Mouse (Mus musculus) lung, adult 2 months (tissue): ENCODE results near the gene Macrod2. TPM values are rescaled to one million over a fixed set of nuclear protein-coding genes. Genes with fewer than 3 reads are reported as not detected.

Experiments used
- DNase-seq: peaks from one replicate; pipeline ENCODE4 v3.0.0; 2022
- H3K4me1 ChIP-seq: fragments of 200-500 bp; 2 replicates; pipeline ENCODE4 v1.6.1; 2011; ENCODE audit warnings: low read length; ENCODE audit not compliant: control insufficient read depth, insufficient read depth
- H3K4me3 ChIP-seq: fragments of 200-500 bp; replicated peaks from 2 replicates; pipeline ENCODE3; 2011; ENCODE audit warnings: low read depth, mild to moderate bottlenecking, control low read depth, low read length; ENCODE audit errors: extremely low read depth
- CTCF ChIP-seq: fragments of 200-500 bp; IDR thresholded peaks from 2 replicates; pipeline ENCODE4 v1.5.1; 2011; ENCODE audit warnings: mild to moderate bottlenecking, low read length, control low read depth; ENCODE audit not compliant: insufficient read depth
- POLR2A ChIP-seq: fragments of 200-500 bp; IDR thresholded peaks from 2 replicates; pipeline ENCODE4 v1.6.1; 2011; ENCODE audit warnings: low read depth, mild to moderate bottlenecking, control low read depth, low read length, borderline replicate concordance; ENCODE audit errors: extremely low read depth
- WGBS: fragments of 180-500 bp; shearing (Covaris S2); methylation state at CpG from one replicate; pipeline ENCODE4 v1.1.7; 2018; 5-methylcytosine and 5-hydroxymethylcytosine counted together
- polyA plus RNA-seq: library from polyadenylated mRNA; depleted of rRNA; stranded (reverse); fragments of >200 nt; gene quantifications from 2 replicates; pipeline ENCODE4 v1.2.3, GENCODE M21; 2012

Macrod2 gene
- polyA plus RNA-seq, 1 experiment = 2.6 TPM

DNA sequence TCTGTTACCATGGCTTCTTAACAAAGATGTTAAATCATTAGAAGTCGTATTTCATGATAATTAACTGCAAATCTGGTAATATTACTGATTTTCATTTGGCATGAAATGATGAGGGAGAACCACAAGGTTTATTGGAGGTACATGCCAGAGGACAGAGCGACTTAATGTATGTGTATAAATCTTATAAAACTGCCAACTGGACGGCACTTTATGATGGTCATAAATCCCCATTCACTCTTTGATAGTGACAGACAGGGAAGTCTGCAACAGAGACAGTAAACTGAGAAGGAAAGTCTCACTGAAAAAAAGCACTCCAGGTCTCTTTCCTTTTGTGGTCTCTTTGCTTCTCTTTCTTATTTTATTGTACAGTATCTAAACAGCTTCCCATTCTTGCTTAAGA, 1176.3 kb downstream of the Macrod2 start:
- 56% methylated on average over 3 of the region's 3 CpGs for WGBS
- no peak for DNase-seq
- no peak overlapping the region for H3K4me3 ChIP-seq
- H3K4me1 ChIP-seq = no peaks in the 10 kb centered on the region
- TF ChIP-seq CTCF (no peak), POLR2A (no peak)

DNA sequence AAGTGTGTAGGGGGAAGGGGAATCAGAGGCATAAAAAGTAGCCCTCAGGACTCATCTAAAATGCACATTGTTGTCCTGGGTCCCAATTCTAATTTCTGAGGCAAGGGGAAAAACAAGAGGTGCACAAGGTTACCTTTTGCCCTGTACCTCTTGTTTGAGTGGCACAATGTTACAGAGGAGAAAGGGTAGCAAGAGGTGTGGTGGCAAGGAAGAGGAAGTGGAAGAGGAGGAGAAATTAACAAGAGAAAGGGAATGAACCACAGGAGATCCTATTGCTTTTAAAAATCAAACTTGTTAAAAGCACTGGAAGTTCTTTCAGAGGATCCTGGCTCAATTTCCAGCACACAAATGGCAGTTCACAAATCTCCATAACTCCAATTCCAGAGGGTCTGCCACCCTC, 1183.1 kb downstream of the Macrod2 start:
- Histone ChIP-seq H3K4me3 (no peak overlapping the region), H3K4me1 (no peaks in the 10 kb centered on the region)
- DNase-seq = no peak
- TF ChIP-seq POLR2A = no peak
- TF ChIP-seq CTCF = no peak

DNA sequence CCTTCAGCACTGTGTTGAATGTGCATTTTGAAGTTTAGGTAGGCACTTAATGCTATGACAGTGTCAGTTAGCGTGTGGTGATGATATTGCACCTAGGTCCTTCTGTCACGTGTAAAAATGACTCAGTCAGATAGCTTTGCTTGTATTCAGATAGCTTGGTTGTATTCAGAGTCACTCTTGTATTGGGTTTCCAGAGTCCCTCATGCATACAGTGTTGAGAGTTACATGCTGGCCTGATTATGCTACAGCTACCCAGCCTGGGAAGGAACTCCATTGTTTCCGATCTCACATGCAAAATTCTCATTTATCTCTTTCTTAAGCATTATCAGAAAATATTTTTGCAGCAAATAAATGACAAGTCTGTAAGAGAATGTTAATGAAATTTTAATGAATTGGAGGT, 1187.3 kb downstream of the Macrod2 start:
- 74% methylated on average over 3 of the region's 3 CpGs for WGBS
- Histone ChIP-seq H3K4me3 (no peak overlapping the region), H3K4me1 (no peaks in the 10 kb centered on the region)
- no peak for TF ChIP-seq POLR2A
- no peak for TF ChIP-seq CTCF
- DNase-seq = no peak

GRCm38 (mm10) chr2:141582933-141583332, 1187.8 kb downstream of the Macrod2 start:
- no peak for DNase-seq
- TF ChIP-seq POLR2A (no peak), CTCF (no peak)
- H3K4me1 ChIP-seq = no peaks in the 10 kb centered on the region
- 38% methylated on average over 4 of the region's 4 CpGs for WGBS
- no peak overlapping the region for H3K4me3 ChIP-seq

GRCm38 (mm10) chr2:141587290-141587689, 1192.2 kb downstream of the Macrod2 start:
- TF ChIP-seq CTCF (no peak), POLR2A (no peak)
- 45% methylated on average over 2 of the region's 2 CpGs for WGBS
- H3K4me3 ChIP-seq = no peak overlapping the region
- DNase-seq = no peak
- no peaks in the 10 kb centered on the region for H3K4me1 ChIP-seq

- 66% methylated on average over 4 of the region's 4 CpGs for WGBS
- no peak for TF ChIP-seq POLR2A
- TF ChIP-seq CTCF = no peak
- Histone ChIP-seq H3K4me3 (no peak overlapping the region), H3K4me1 (no peaks in the 10 kb centered on the region)
- DNase-seq = no peak
These were observed 1196.2 kb downstream of the Macrod2 start for GRCm38 (mm10) chr2:141591326-141591725.

- Histone ChIP-seq H3K4me1 (no peaks in the 10 kb centered on the region), H3K4me3 (no peak overlapping the region)
- WGBS = 45% methylated on average over 4 of the region's 4 CpGs
- DNase-seq = no peak
- no peak for TF ChIP-seq CTCF
- no peak for TF ChIP-seq POLR2A
These were observed 1199.7 kb downstream of the Macrod2 start for GRCm38 (mm10) chr2:141594811-141595210.

DNA sequence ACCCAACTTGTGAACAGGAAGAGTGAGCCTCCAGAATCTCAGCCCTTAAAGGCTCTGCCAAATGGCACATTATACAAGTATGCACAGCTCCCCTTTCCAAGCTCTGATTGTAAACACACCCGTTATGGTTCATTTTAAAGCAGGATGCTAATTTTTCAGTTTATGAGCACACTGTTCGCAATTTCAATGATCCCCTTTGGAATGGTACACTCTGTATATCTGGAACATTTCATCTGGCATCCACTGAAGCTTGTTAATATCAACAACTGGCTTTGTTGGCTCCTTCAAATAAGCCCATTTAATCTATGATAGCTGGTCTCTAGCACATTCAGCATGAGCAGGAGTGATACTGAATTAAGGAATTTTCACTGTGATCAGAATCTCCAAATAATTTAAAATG, 1222.6 kb downstream of the Macrod2 start:
- no peaks in the 10 kb centered on the region for H3K4me1 ChIP-seq

GRCm38 (mm10) chr2:141618257-141618656, 1223.1 kb downstream of the Macrod2 start:
- no peak overlapping the region for H3K4me3 ChIP-seq
- 66% methylated on average over 5 of the region's 5 CpGs for WGBS
- TF ChIP-seq POLR2A (no peak), CTCF (no peak)

More for the DNA sequence above, 1222.6 kb downstream of the Macrod2 start:
- DNase-seq = no peak
- no peak overlapping the region for H3K4me3 ChIP-seq
- WGBS = 62% methylated on average over 2 of the region's 2 CpGs
- TF ChIP-seq POLR2A = no peak
- no peak for TF ChIP-seq CTCF

DNA sequence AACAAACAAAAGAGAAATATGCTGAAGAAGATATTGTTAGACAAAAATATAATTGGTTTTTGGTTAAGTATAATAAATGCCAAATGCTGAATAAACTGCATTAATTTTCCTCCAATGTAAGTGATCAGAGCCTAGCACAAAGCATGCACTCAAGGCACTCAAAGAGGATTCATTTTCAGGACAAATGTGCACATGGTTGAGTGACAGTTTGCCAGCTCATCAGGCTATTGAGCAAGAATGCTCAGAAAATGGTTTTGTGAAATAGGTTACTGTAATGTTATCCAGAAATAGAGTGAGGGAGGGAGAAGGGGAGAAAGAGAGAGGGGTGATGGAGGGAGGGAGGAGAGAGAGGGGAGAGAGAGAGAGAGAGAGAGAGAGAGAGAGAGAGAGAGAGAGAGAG, 1268.9 kb downstream of the Macrod2 start:
- TF ChIP-seq CTCF = no peak
- TF ChIP-seq POLR2A = no peak
- no peaks in the 10 kb centered on the region for H3K4me1 ChIP-seq
- no peak for DNase-seq
- H3K4me3 ChIP-seq = no peak overlapping the region

More at GRCm38 (mm10) chr2:141618257-141618656, 1223.1 kb downstream of the Macrod2 start:
- no peaks in the 10 kb centered on the region for H3K4me1 ChIP-seq
- DNase-seq = no peak

- no peak for DNase-seq
- WGBS = 61% methylated on average over 3 of the region's 3 CpGs
- TF ChIP-seq CTCF = no peak
- TF ChIP-seq POLR2A = no peak
- Histone ChIP-seq H3K4me1 (no peaks in the 10 kb centered on the region), H3K4me3 (no peak overlapping the region)
These were observed 1277.7 kb downstream of the Macrod2 start for GRCm38 (mm10) chr2:141672814-141673213.
